Mouse (Mus musculus): ENCODE measurements around the gene Cdon. TPM values are rescaled to one million over a fixed set of nuclear protein-coding genes. Genes with fewer than 3 reads are reported as not detected.
A peak's percentile ranks its signal among the peaks of the same experiment; 100 is the strongest.

Gene Cdon
- total RNA-seq, 1 experiment from 2014 or later, result 2.7 TPM

- peak; percentile 70; the same call in 1 of the 2 replicates for ATAC-seq (ENCODE audit: extremely low read depth, insufficient number of reproducible peaks, low FRiP score, poor library complexity, severe bottlenecking)
Measured at GRCm38 (mm10) chr9:35523941-35524411, 103.0 kb downstream of the Cdon start.

GRCm38 (mm10) chr9:35529141-35529540, 108.2 kb downstream of the Cdon start:
- no peak for ATAC-seq (ENCODE audit: extremely low read depth, insufficient number of reproducible peaks, low FRiP score, poor library complexity, severe bottlenecking)

- no peak for ATAC-seq (ENCODE audit: extremely low read depth, insufficient number of reproducible peaks, low FRiP score, poor library complexity, severe bottlenecking)
Measured at GRCm38 (mm10) chr9:35529796-35530195, 108.9 kb downstream of the Cdon start.

GRCm38 (mm10) chr9:35533266-35533665, 112.3 kb downstream of the Cdon start:
- no peak for ATAC-seq (ENCODE audit: extremely low read depth, insufficient number of reproducible peaks, low FRiP score, poor library complexity, severe bottlenecking)

- ATAC-seq (ENCODE audit: extremely low read depth, insufficient number of reproducible peaks, low FRiP score, poor library complexity, severe bottlenecking), result peak; percentile 86
Measured at GRCm38 (mm10) chr9:35535110-35535509, 114.2 kb downstream of the Cdon start.

- no peak for ATAC-seq (ENCODE audit: extremely low read depth, insufficient number of reproducible peaks, low FRiP score, poor library complexity, severe bottlenecking)
Measured at GRCm38 (mm10) chr9:35535876-35536275, 114.9 kb downstream of the Cdon start.

- no peak for ATAC-seq (ENCODE audit: extremely low read depth, insufficient number of reproducible peaks, low FRiP score, poor library complexity, severe bottlenecking)
Measured at GRCm38 (mm10) chr9:35539001-35539750, 118.2 kb downstream of the Cdon start.

GRCm38 (mm10) chr9:35541024-35541423, 120.1 kb downstream of the Cdon start:
- ATAC-seq (ENCODE audit: extremely low read depth, insufficient number of reproducible peaks, low FRiP score, poor library complexity, severe bottlenecking), result no peak

GRCm38 (mm10) chr9:35541488-35541887, 120.6 kb downstream of the Cdon start:
- ATAC-seq (ENCODE audit: extremely low read depth, insufficient number of reproducible peaks, low FRiP score, poor library complexity, severe bottlenecking), result peak; percentile 80

- ATAC-seq (ENCODE audit: extremely low read depth, insufficient number of reproducible peaks, low FRiP score, poor library complexity, severe bottlenecking), result no peak
Measured at GRCm38 (mm10) chr9:35541941-35542340, 121.0 kb downstream of the Cdon start.

GRCm38 (mm10) chr9:35543099-35543860, 122.4 kb downstream of the Cdon start:
- no peak for ATAC-seq (ENCODE audit: extremely low read depth, insufficient number of reproducible peaks, low FRiP score, poor library complexity, severe bottlenecking)

- no peak for ATAC-seq (ENCODE audit: extremely low read depth, insufficient number of reproducible peaks, low FRiP score, poor library complexity, severe bottlenecking)
Measured at GRCm38 (mm10) chr9:35544666-35545065, 123.7 kb downstream of the Cdon start.

- no peak for ATAC-seq (ENCODE audit: extremely low read depth, insufficient number of reproducible peaks, low FRiP score, poor library complexity, severe bottlenecking)
Measured at GRCm38 (mm10) chr9:35545704-35546103, 124.8 kb downstream of the Cdon start.

GRCm38 (mm10) chr9:35546745-35547144, 125.8 kb downstream of the Cdon start:
- peak; percentile 94 for ATAC-seq (ENCODE audit: extremely low read depth, insufficient number of reproducible peaks, low FRiP score, poor library complexity, severe bottlenecking)

GRCm38 (mm10) chr9:35548455-35548854, 127.5 kb downstream of the Cdon start:
- ATAC-seq (ENCODE audit: extremely low read depth, insufficient number of reproducible peaks, low FRiP score, poor library complexity, severe bottlenecking), result no peak

- no peak for ATAC-seq (ENCODE audit: extremely low read depth, insufficient number of reproducible peaks, low FRiP score, poor library complexity, severe bottlenecking)
Measured at GRCm38 (mm10) chr9:35556494-35557102, 135.7 kb downstream of the Cdon start.

Measured in neutrophil, adult 5-6 weeks (primary cell).